Mouse (Mus musculus) cerebellum, postnatal 4 days (tissue): ENCODE measurements around the gene Napsa.
A peak's percentile ranks its signal among the peaks of the same experiment; 100 is the strongest.

Experiments used
- DNase-seq, 2 experiments: peaks; one replicate each; pipeline ENCODE4 v3.0.0; 2022; ENCODE audit warnings: low spot score in 2 of 2, mixed read lengths in 1 of 2

The Napsa gene

DNA sequence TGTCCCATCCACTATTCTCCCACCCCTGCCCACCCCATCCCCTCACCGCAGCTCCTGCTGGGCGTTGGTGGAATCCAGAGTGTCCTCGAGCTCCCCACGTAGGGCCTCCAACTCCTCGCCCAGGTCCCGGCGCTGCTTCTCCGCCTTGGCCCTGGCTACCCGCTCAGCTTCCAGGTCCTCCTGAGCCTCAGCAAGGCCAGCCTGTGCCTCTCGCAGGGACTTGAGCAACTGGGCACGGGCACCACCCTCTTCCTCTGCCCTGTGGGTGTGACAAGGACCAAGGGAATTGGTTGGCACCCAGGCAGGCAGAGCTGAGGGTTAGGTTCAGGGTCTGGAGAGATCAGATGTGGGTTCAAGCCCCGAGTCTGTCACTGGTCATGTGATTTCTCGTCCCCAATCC lies 54.8 kb downstream of the Napsa start:
- DNase-seq = no peak

GRCm38 (mm10) chr7:44628402-44629034 lies 56.3 kb downstream of the Napsa start:
- DNase-seq = no peak

- no peak for DNase-seq
Measured at GRCm38 (mm10) chr7:44630437-44630836, 58.3 kb downstream of the Napsa start.

DNA sequence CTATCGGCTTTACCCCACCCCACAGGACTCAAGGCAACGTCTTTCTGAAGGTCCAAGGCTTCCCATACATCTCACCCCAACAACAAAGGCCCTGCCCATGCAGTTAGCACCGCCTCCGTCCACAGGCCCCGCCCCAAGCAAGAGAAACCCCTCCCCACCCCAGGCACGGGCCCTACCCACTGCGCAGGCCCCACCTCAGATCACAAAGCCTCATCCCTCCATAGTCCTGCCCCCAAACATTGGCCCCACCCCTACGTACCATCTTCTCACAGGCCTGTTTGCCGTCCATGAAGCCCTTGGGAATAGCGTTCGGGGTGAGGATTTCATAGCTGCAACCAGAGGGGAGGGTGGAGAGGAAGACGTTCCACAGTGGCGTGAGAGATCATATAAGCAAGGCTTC lies 60.5 kb downstream of the Napsa start:
- DNase-seq = no peak

GRCm38 (mm10) chr7:44633407-44633806 lies 61.2 kb downstream of the Napsa start:
- DNase-seq = peak in 1 of 2 experiments; percentile 63
